Mouse (Mus musculus) embryo, embryonic 11.5 days (tissue): ENCODE measurements around the gene Bdkrb1.

Source experiments
- DNase-seq: peaks from one replicate; pipeline ENCODE4 v3.0.0-alpha.2; 2012; ENCODE audit warnings: low read depth, low spot score

Gene Bdkrb1

DNA sequence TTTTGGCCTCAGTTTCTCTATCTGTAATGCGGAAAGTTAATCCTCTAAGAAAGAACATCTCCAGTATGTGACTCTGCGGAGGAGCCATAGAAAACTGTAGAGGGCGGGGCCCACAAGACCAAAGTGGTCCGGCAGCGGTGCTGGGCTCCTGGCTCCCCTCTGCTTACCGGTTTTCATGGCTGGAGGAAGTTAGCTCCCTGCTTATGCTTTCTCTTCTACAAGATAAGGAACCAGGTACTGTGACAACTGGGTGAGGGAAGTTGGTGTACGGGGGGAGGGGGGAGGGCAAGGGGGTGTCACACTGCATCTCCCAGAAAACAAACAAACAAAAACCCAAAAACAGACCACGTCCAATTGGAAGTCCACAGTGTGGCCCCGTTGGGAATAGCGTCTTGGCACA is 4.4 kb upstream of the Bdkrb1 start:
- DNase-seq = no peak

DNA sequence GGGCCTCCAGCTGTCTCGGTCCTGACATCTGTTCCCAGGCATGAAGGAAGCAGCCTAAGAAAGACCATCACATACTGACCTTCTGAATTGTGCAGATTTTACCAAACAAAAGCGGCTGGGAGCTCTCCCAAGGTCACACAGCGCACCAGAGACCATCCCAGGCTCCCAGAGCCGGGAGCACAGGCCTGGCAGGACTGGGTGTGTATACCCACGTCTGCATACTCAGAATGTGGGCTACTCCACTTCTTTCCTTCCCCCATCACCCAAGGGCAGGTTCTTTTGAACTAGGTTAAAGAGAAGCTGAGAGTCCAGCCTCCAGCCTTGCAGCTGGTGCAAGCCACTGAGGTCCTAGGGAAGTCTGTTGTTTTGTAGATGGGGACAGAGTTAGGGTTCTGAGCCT is 3.8 kb upstream of the Bdkrb1 start:
- DNase-seq = no peak

GRCm38 (mm10) chr12:105601586-105601985 is 1.3 kb upstream of the Bdkrb1 start:
- DNase-seq = no peak

GRCm38 (mm10) chr12:105603904-105604303 is 1.0 kb downstream of the Bdkrb1 start:
- no peak for DNase-seq

GRCm38 (mm10) chr12:105605212-105605611 is 2.3 kb downstream of the Bdkrb1 start:
- no peak for DNase-seq

GRCm38 (mm10) chr12:105606881-105607280 is 4.0 kb downstream of the Bdkrb1 start:
- no peak for DNase-seq

DNA sequence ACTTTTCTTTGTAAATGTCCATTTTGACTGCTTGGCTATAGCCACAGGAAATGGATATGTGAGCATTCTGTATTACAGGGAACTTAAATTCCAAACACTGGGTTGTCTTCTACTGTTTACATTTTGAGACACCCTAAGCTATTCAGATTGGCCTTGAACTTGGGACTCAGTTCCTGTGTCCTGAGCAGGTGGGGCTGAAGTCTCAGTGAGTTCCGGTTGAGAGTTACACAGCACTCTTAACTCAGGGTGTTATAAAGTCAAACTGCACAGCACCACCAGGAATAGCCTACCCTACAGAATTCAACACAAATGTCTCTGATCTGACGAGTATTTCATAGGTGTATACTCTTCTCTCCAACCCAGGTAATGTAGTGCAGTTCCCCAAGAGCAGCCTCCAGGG is 8.2 kb downstream of the Bdkrb1 start:
- no peak for DNase-seq

DNA sequence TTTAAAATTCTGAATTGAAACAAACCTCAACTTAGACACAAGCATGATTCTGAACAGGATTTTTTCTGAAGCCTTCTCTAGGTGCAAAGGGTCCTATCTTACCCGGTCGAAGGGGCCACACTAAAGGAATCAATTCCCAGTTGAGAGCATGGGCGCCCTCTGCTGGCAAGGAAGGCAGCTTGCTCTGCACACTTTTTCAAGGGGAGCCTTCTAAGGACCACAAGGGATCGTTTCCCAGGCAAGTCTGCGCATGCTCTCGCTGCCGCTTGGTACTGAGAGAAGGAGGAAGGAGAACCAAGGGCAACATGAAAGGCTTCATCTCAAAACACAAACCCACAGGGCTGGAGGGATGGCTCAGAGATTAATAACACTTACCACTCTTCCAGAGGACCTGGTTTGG is 8.9 kb downstream of the Bdkrb1 start:
- DNase-seq = peak; percentile 64

DNA sequence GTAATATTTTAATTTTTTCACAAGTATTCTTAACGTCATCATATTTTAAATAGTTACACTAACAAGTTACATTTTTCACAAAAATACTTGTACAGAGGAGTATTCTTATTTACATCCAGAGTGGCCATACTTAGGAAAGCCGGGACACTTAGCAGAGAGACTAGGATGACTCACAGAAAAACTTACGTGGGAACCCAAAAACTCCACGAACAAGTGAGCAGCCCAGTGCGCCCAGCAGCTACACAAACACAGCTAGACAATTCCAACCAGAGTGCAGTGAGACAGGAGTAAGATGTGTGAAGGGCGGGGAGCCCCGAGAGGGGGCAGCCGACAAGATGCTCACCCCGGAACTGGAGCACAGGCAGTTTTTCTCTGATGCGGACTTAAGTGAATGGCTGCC is 10.7 kb downstream of the Bdkrb1 start:
- no peak for DNase-seq

GRCm38 (mm10) chr12:105622048-105622447 is 19.2 kb downstream of the Bdkrb1 start:
- no peak for DNase-seq

DNA sequence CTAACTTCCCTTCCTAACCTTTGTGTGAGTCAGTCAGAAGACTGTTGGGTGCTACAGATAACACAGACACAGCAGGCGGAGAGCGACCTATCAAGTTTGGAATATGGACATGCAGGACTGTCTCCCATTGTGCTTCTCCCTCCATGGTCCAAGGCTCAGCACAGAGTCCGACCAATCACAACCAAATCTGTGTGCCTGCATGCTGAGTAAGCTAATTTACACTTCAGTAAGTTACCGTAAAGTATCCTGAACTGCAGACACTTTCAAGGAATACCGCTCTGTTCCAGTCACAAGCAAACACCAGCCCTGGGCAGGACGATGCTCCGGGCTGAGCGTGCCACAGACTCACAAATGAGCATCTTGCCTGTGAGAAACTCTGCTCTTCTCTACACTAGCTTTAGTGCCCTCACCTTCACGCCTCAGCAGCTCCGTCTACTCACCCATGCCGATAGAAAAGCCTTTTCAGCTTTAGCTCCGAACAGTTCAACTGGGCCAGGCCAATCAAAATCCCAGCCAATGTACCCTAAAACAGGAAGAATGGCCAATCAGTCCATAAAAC is 20.2 kb downstream of the Bdkrb1 start:
- no peak for DNase-seq

DNA sequence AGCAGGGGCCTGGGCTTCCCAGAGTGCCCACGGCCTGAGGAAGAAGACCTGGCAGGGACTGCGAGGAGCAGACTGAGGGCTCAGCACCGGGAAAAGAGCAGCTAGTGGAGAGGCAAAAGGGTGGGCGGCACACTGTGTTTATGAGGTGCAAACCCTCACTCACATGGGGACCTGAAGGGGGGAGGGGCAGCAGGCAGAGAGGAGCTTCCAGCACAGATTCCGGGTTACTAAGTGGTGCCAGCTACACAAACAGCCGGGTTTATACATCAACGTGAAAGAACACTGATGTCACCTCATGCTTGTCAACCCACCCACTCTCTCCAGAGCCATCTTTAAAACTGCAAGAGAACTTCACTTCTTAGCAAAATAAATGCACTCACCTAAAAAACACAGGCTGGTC is 22.9 kb downstream of the Bdkrb1 start:
- no peak for DNase-seq

DNA sequence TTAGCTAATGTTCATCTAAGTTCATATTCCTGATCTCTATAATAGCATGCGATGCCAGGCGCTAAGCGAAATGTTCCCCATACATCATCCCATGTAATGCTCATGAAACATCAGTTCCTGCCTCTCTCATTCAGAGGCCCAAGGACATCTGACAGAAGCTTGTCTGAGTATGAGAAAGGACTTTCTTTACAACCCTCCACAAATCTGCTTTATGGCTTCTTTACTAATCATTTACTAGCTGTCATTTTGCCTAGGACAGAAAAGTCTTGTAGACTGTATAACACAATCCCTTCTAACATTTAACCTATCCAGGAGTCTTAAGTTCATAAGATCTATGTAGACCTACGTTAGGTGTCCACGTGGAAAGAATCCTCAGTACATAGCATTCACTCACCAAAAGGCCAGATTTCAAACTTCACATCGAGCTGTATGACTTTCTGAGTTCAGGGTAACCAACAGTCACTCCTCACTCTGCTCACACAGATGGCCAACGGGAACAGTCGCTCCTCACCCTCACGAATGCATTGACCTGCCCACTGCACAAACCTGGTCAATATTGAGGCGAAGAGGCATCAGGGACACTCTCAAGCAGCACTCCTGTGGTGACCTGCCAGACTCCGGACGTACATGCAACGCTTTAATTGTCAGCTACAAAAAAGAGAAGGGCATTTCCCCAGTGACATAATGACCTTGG is 31.6 kb downstream of the Bdkrb1 start:
- DNase-seq = no peak

- DNase-seq = no peak
These were observed 33.7 kb downstream of the Bdkrb1 start for GRCm38 (mm10) chr12:105636551-105636950.

GRCm38 (mm10) chr12:105637554-105637953 is 34.7 kb downstream of the Bdkrb1 start:
- no peak for DNase-seq

GRCm38 (mm10) chr12:105642770-105643321 is 40.0 kb downstream of the Bdkrb1 start:
- DNase-seq = no peak
